Mouse (Mus musculus) CH12.LX (cell line): ENCODE results near the gene Pitpnm3.

ENCODE experiments used
- CTCF ChIP-seq, 2 experiments: IDR thresholded peaks in 1 of 2; conservative IDR thresholded peaks in 1 of 2; 2 replicates each; pipeline ENCODE4 v1.5.1; 2011 to 2012; ENCODE audit warnings: low read depth in 2 of 2, low read length in 2 of 2, improper control_type of control experiment in 1 of 2, inconsistent platforms in 1 of 2, mild to moderate bottlenecking in 1 of 2, moderate library complexity in 1 of 2
- EP300 ChIP-seq: IDR thresholded peaks from 2 replicates; pipeline ENCODE4 v1.6.1; 2011; ENCODE audit warnings: low read length, improper control_type of control experiment
- KAT2A ChIP-seq: IDR thresholded peaks from 2 replicates; pipeline ENCODE4 v1.6.1; 2012; ENCODE audit warnings: low read length, improper control_type of control experiment, inconsistent platforms; ENCODE audit not compliant: insufficient replicate concordance
- MAX ChIP-seq: IDR thresholded peaks from 2 replicates; pipeline ENCODE4 v1.6.1; 2011; ENCODE audit warnings: low read length, improper control_type of control experiment
- MYC ChIP-seq: IDR thresholded peaks from 2 replicates; pipeline ENCODE4 v1.6.1; 2011; ENCODE audit warnings: low read depth, mild to moderate bottlenecking, improper control_type of control experiment, low read length
- POLR2A ChIP-seq: IDR thresholded peaks from 2 replicates; pipeline ENCODE4 v1.6.1; 2011; ENCODE audit warnings: low read depth, mild to moderate bottlenecking, improper control_type of control experiment, low read length
- UBTF ChIP-seq: IDR thresholded peaks from 2 replicates; pipeline ENCODE4 v1.6.1; 2012; ENCODE audit warnings: low read depth, mild to moderate bottlenecking, inconsistent platforms, low read length, improper control_type of control experiment, moderate library complexity

DNA sequence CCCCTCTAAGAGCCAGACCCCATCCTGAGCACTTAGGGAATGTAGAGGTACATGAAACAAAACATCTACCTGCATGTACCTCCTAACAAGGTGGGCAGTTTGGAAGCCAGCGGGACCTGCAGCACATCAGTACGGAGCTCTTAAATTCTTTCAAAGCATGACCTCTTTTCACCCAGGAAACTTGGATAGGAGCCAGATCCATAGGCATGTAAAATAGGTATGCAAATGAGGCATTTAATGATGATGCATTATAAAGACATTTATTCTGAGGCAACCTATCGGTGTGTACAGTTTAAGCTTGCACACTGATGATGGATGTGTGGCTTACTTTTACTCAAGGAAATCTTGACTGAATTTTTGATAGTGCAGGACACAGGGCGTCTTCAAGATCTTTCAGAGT, 120.9 kb downstream of the Pitpnm3 start:
- TF ChIP-seq UBTF (no peak), KAT2A (no peak), MYC (no peak), EP300 (no peak), POLR2A (no peak), MAX (no peak), CTCF (conservative IDR thresholded peaks at IDR 0.05 in 1 of 2, IDR thresholded peaks at IDR 0.05 in 1 of 2; ENCODE audit: low read depth in 2 of 2, low read length in 2 of 2) (no peak)
